Mouse (Mus musculus) embryonic facial prominence, embryonic 13.5 days (tissue): ENCODE measurements around the gene Rab25. TPM values are rescaled to one million over a fixed set of nuclear protein-coding genes. Genes with fewer than 3 reads are reported as not detected.
A peak's percentile ranks its signal among the peaks of the same experiment; 100 is the strongest.

Source experiments
- ATAC-seq: fragments of 200-750 bp; cut with Nextera tagmentation; 2 replicates; pipeline ENCODE4 v1.8.0; 2017; ENCODE audit warnings: low read depth; ENCODE audit not compliant: insufficient number of reproducible peaks, insufficient read depth, low FRiP score, low TSS enrichment
- H3K27ac ChIP-seq: fragments of 300-500 bp; sonication (generic); 2 replicates; pipeline ENCODE4 v1.5.1; 2015; ENCODE audit warnings: moderate library complexity, mild to moderate bottlenecking, inconsistent platforms
- H3K27me3 ChIP-seq: fragments of 300-500 bp; sonication (generic); 2 replicates; pipeline ENCODE4 v1.6.1; 2015; ENCODE audit warnings: mild to moderate bottlenecking, inconsistent platforms
- H3K36me3 ChIP-seq: fragments of 300-500 bp; sonication (generic); 2 replicates; pipeline ENCODE4 v1.6.1; 2015; ENCODE audit warnings: mild to moderate bottlenecking, inconsistent platforms
- H3K4me1 ChIP-seq: fragments of 300-500 bp; sonication (generic); 2 replicates; pipeline ENCODE4 v1.6.1; 2015; ENCODE audit warnings: inconsistent platforms
- H3K4me2 ChIP-seq: fragments of 300-500 bp; sonication (generic); 2 replicates; pipeline ENCODE4 v1.6.1; 2015; ENCODE audit warnings: moderate library complexity, mild to moderate bottlenecking, inconsistent platforms
- H3K4me3 ChIP-seq: fragments of 300-500 bp; sonication (generic); 2 replicates; pipeline ENCODE4 v1.5.1; 2015; ENCODE audit warnings: mild to moderate bottlenecking, inconsistent platforms
- H3K9ac ChIP-seq: fragments of 300-500 bp; sonication (generic); 2 replicates; pipeline ENCODE4 v1.6.1; 2015; ENCODE audit warnings: mild to moderate bottlenecking, inconsistent platforms
- H3K9me3 ChIP-seq: fragments of 300-500 bp; sonication (generic); 2 replicates; pipeline ENCODE4 v1.6.1; 2016; ENCODE audit warnings: inconsistent platforms
- WGBS: fragments of 180-500 bp; shearing (Covaris S2); methylation state at CpG from one replicate; pipeline ENCODE4 v1.1.7; 2015; ENCODE audit warnings: mixed read lengths; 5-methylcytosine and 5-hydroxymethylcytosine counted together
- polyA plus RNA-seq: library from polyadenylated mRNA; unstranded; fragments of >200 nt; fragmentation: Nextera tagmentation; extraction: Ambion mirVana; gene quantifications from 2 replicates; pipeline ENCODE4 v1.2.1, GENCODE M21; 2015

Rab25 gene
- polyA plus RNA-seq, 1 experiment from 2014 or later = 19.5 TPM

DNA sequence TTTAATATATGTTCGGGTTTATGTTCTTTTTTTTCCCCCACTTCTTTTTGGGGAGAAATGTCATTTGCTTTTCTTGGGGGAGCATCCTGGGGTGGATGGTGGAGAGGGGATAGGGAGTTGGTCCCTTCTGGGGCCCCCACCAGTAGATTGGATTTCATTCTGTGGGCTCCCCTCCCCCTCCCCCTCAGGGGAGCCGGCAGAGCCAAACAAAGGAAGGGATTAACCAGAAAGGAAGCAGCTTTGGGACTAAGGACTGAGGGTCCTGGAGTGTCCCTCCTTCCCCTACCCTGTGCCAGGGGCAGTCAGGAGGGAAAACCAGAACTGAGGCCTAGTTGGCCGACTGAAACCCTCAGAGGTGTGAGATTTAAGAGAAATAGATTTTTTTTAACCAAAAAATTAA, 8.7 kb downstream of the Rab25 start:
- Histone ChIP-seq H3K4me1 (peaks cover 74% of the 10 kb centered on the region), H3K9me3 (no peaks in the 10 kb centered on the region), H3K36me3 (peaks cover 55% of the 10 kb centered on the region), H3K9ac (no peak overlapping the region), H3K4me2 (peak overlapping the region; percentile 22; the same call in 1 of the 2 replicates), H3K4me3 (no peak overlapping the region), H3K27me3 (no peaks in the 10 kb centered on the region), H3K27ac (0 out of 2 replicates have a peak overlapping the region, but pooled peaks have one; percentile 51)
- no peak for ATAC-seq
- WGBS = 6% methylated on average over 3 of the region's 3 CpGs

DNA sequence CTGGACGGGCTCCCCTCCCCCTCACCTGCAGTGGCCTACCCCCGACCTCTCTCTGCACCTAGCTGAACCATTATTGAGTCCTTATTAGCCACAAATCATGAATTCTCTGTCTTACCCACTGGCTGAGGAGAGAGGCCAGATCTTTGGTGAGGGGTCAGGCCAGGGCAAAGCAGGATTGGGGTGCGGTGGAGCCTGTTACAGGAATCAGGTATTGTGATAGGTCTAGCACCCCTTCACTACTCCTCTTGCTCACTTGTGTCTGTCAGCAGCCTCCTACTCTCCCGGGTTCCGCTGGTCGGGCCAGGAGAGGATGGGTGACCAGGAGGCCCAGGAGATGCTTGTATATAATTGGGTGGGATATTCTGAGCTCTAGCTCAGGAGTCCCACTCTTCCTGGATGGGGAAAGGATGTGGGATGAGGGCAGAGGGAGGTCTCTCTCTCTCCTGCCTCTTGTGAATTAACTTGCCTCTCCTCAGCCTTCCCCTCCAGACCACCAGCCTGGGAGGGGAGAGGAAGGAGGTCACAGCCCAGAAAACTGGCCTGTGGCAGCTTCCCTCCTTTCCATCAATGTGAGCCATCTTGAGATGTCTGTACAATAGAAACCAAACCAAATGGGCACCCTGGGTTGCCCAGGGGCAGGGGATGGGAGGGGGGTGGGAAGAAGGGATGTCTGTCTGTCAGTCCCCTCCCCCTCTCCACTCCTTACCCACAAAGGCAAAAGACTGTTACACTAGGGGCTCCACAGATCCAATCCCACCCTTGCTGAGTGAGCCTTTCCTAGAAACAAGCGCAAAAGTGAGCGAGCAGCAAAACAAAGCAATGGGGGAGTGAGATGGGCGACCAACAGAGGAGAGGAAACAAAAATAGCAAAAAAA, 9.6 kb downstream of the Rab25 start:
- Histone ChIP-seq H3K27ac (peak overlapping the region; percentile 60), H3K9ac (peak overlapping the region; percentile 11), H3K9me3 (no peaks in the 10 kb centered on the region), H3K4me3 (no peak overlapping the region), H3K4me2 (peak overlapping the region; percentile 84), H3K27me3 (no peaks in the 10 kb centered on the region), H3K4me1 (peaks cover 79% of the 10 kb centered on the region), H3K36me3 (peaks cover 55% of the 10 kb centered on the region)
- no peak for ATAC-seq
- 18% methylated on average over 9 of the region's 9 CpGs for WGBS

DNA sequence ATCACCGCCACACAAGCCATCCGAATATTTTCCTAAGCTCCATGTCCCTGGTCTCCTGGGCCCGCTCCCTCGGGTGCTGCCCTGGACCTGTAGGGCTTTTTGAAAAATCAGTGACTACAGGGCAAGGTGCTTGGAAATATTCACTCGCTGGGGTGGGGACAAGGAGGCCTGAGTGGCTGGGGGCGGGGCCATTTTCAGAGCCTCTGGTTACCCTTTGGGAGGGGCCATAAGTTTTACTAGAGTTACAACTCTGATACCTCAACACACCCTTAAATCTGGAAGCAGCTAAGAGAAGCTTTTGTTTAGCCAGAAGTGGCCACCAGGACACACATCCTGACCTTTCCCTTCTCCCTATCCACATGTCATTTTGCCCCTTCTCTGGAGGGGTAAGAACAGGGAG, 11.0 kb downstream of the Rab25 start:
- H3K4me2 ChIP-seq = peak overlapping the region; percentile 84
- ATAC-seq = no peak
- 52% methylated on average over 6 of the region's 6 CpGs for WGBS
- peaks cover 55% of the 10 kb centered on the region for H3K36me3 ChIP-seq
- H3K4me3 ChIP-seq = peak overlapping the region; percentile 78
- H3K27me3 ChIP-seq = no peaks in the 10 kb centered on the region
- H3K4me1 ChIP-seq = peaks cover 75% of the 10 kb centered on the region
- H3K9ac ChIP-seq = peak overlapping the region; percentile 99
- H3K27ac ChIP-seq = peak overlapping the region; percentile 99
- H3K9me3 ChIP-seq = no peaks in the 10 kb centered on the region

DNA sequence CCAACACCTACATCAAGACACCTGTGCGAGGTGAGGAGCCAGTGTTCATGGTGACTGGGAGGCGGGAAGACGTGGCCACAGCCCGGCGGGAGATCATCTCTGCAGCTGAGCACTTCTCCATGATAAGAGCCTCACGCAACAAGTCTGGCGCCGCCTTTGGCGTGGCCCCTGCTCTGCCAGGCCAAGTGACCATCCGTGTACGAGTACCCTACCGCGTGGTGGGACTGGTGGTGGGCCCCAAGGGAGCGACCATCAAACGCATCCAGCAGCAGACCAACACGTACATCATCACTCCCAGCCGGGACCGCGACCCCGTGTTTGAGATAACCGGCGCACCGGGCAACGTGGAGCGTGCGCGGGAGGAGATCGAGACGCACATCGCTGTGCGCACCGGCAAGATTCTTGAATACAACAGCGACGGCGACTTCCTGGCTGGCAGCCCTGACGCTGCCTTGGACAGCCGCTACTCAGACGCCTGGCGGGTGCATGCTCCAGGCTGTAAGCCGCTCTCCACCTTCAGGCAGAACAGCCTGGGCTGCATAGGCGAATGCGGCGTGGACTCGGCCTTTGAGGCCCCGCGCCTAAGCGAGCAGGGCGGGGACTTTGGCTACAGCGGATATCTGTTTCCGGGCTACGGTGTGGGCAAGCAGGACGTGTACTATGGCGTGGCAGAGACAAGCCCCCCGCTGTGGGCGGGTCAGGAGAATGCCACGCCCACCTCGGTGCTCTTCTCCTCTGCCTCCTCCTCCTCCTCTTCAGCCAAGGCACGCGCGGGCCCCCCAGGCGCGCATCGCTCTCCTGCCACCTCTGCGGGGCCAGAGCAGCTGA, 11.8 kb downstream of the Rab25 start:
- peak overlapping the region; percentile 84 for H3K4me2 ChIP-seq
- ATAC-seq = no peak
- H3K27ac ChIP-seq = peak overlapping the region; percentile 99
- peaks cover 55% of the 10 kb centered on the region for H3K36me3 ChIP-seq
- H3K4me3 ChIP-seq = peak overlapping the region; percentile 78
- H3K9me3 ChIP-seq = no peaks in the 10 kb centered on the region
- H3K27me3 ChIP-seq = no peaks in the 10 kb centered on the region
- peaks cover 70% of the 10 kb centered on the region for H3K4me1 ChIP-seq
- peak overlapping the region; percentile 99 for H3K9ac ChIP-seq
- WGBS = 4% methylated on average over 64 of the region's 64 CpGs

DNA sequence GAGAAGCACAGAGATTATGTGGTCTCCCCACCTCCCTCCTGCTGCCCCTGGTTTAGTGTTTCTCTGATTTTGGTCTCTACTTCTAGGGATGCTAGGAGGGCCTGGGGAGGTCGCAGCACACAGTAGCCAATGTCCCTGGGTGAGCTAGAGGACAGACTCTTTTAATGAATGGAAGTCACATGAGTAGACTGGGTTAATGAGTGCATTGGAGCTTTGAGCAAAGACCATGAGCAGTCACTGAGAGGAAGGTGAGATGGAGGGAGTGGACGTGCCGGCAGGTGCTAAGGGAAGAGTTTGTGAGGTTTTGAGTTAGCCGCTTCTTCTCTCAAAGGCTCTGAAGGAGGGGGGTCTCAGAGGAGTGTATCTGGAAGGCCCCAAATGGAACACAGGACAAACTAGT, 12.6 kb downstream of the Rab25 start:
- Histone ChIP-seq H3K4me3 (peak overlapping the region; percentile 78), H3K9ac (peak overlapping the region; percentile 99), H3K27ac (peak overlapping the region; percentile 99), H3K36me3 (peaks cover 49% of the 10 kb centered on the region), H3K4me2 (peak overlapping the region; percentile 84), H3K9me3 (no peaks in the 10 kb centered on the region), H3K4me1 (peaks cover 64% of the 10 kb centered on the region), H3K27me3 (no peaks in the 10 kb centered on the region)
- no peak for ATAC-seq
- 27% methylated on average over 4 of the region's 4 CpGs for WGBS

DNA sequence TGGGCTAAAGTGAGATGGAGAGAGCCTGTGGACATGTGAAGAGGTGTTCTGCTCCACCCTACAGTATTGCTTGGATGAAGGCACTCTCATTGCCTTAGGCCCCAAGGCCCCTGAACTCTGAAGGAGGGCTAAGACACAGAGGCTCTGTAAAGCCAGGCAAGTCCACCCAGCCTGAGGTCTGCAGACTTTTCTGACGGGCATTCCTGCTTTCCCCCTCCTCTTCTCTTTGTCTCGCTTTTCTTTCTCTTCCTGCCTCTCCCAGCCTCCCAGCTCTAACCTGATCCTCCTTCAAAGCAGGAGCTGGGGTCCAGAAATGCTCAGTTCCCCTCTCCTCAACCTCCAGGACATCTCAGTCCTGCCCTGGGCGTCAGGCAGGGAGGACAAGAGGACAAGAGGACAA, 13.1 kb downstream of the Rab25 start:
- Histone ChIP-seq H3K4me2 (peak overlapping the region; percentile 84), H3K4me3 (peak overlapping the region; percentile 78), H3K27me3 (no peaks in the 10 kb centered on the region), H3K9ac (peak overlapping the region; percentile 99), H3K4me1 (peaks cover 64% of the 10 kb centered on the region), H3K9me3 (no peaks in the 10 kb centered on the region), H3K36me3 (peaks cover 44% of the 10 kb centered on the region), H3K27ac (peak overlapping the region; percentile 99)
- WGBS = 8% methylated on average over 3 of the region's 3 CpGs
- ATAC-seq = no peak

DNA sequence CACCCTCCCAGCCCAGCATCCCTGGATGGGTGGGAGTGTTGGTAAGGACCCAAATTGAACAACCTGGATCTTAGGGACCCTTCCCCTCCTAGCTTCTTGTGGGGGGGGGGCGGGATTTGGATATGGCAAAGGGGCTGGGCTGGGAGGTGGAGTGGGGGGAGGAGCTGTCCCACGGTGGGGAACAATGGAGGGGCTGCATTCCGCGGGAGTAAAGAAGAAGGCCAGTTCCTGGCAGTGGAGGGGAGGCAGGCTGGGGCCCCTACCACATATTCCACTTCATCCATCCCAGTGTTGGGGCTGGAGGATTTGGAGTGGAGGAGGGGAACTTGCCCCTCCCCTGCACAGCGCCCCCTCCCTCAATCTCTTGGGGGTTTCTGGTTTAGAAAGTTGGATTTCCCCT, 14.4 kb downstream of the Rab25 start:
- peak overlapping the region; percentile 99 for H3K27ac ChIP-seq
- no peaks in the 10 kb centered on the region for H3K27me3 ChIP-seq
- H3K4me2 ChIP-seq = peak overlapping the region; percentile 84
- H3K4me3 ChIP-seq = peak overlapping the region; percentile 78
- 0% methylated on average over 4 of the region's 5 CpGs for WGBS
- H3K4me1 ChIP-seq = peaks cover 68% of the 10 kb centered on the region
- peaks cover 36% of the 10 kb centered on the region for H3K36me3 ChIP-seq
- ATAC-seq = peak; percentile 1; the same call in 1 of the 2 replicates
- H3K9ac ChIP-seq = peak overlapping the region; percentile 99
- H3K9me3 ChIP-seq = no peaks in the 10 kb centered on the region

DNA sequence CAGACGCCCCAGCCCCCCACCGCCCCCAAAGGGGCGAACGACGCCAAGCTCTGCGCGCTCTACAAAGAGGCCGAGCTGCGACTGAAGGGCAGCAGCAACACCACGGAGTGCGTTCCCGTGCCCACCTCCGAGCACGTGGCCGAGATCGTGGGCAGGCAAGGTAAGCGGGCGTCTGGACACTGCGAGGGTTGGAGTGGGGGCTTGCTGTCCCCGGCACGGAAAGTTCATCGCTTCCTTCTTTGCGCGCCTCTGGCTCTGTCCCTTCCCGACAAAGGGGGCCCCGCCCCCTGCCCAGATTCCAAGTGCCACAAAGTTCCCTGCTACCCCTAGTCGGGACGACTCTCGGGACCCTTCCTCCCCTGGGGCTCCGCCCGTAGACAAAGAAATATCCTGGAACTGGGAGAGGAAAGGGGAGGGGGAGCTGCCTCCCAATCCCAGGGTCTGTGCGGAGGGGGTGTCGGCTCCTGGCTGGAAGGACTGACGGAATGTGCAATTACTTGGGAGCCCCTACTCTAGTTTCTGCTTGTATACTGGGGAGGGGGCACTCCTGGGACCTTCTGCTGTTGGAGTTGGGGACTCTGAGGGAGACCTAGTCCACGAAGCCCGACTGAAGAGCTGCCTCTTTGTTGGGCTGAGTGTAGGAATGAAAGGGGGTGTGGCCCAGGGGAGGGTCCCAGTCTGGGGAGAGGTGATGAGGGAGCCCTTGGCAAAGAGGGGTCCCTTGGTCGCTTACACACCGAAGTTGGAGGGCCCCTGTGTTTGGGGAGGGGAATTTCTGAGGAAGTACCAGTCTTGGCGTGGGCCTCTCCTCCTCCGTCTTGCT, 15.2 kb downstream of the Rab25 start:
- H3K4me2 ChIP-seq = peak overlapping the region; percentile 84
- H3K4me1 ChIP-seq = peaks cover 66% of the 10 kb centered on the region
- peak overlapping the region; percentile 99 for H3K9ac ChIP-seq
- peak overlapping the region; percentile 78 for H3K4me3 ChIP-seq
- WGBS = under 1% methylated on average over 39 of the region's 40 CpGs
- ATAC-seq = peak; percentile 3; the same call in 1 of the 2 replicates
- H3K9me3 ChIP-seq = no peaks in the 10 kb centered on the region
- H3K36me3 ChIP-seq = peaks cover 28% of the 10 kb centered on the region
- H3K27me3 ChIP-seq = no peaks in the 10 kb centered on the region
- H3K27ac ChIP-seq = peak overlapping the region; percentile 99

DNA sequence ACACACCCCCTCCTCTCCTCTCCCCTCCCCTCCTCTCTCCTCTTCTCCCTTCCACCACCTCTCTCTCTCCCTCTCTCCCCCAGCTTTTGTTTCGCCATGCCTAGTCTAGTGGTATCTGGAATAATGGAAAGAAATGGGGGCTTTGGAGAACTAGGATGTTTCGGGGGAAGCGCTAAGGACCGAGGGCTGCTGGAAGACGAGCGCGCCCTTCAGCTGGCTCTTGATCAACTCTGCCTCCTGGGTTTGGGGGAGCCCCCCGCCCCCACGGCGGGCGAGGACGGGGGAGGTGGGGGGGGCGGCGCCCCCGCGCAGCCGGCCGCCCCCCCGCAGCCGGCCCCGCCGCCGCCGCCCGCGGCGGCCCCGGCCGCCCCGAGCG, 15.8 kb downstream of the Rab25 start, which contains the start of gene Mex3a:
TSS of gene Mex3a (plus strand) at position 97 of the 376 bp plus-strand sequence.
- Histone ChIP-seq H3K36me3 (peaks cover 22% of the 10 kb centered on the region), H3K9ac (peak within 1 kb of the TSS; percentile 99), H3K4me2 (peak within 1 kb of the TSS; percentile 84), H3K4me3 (peak within 1 kb of the TSS; percentile 78), H3K27me3 (no peaks in the 10 kb centered on the region), H3K27ac (peak within 1 kb of the TSS; percentile 99), H3K4me1 (peaks cover 66% of the 10 kb centered on the region), H3K9me3 (no peaks in the 10 kb centered on the region)
- no peak; the same call in 1 of the 2 replicates for ATAC-seq
- WGBS = 1% methylated on average over 13 of the region's 31 CpGs

DNA sequence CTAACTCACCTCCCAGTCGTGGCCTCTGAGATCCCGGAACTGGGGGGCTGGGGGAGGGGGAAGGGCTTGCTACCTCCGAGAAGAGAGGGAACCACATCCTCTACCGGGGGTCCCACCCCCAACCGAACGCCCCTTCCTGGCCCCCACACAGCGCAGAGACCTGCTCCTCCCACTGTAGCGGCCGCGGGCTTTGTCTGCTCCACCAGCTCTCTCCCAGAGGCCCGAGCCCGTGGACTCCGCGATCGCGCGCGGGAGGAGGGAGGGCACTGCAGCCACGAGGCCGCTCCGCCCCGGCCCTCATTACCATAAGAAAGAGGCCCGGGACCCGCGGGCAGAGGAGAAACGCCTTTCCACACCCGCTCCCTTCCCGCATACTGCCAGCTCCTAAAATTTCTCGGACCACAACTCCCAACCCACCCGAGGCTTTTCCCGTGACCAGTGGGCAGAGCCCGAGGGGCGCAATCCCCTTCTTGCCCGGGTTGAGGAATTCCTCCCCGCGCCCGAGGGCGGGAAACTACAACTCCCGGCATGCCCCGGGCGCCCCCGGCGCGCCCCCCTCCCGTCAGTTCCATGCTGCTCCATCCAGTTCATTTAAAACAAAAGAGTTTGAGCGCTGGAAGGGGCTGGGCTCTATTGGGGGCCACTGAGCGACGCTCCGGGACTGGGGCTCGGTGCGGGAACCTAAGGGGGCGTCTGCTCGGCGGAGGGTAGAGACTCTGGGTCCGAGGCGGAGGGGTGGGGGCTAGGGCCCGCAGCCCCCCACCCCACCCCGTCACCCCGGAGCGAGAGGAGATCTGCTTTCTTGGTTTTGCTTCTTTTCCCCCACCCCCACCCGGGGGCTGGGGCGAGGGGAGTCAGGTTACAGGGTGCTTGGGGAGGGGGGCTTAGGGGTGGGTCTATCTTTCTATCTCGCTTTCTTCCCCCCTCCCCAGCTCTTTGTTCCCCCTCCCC, 16.5 kb downstream of the Rab25 start:
- peaks cover 15% of the 10 kb centered on the region for H3K36me3 ChIP-seq
- peak; percentile 73 for ATAC-seq
- H3K4me1 ChIP-seq = peaks cover 64% of the 10 kb centered on the region
- H3K9me3 ChIP-seq = no peaks in the 10 kb centered on the region
- H3K27ac ChIP-seq = peak overlapping the region; percentile 99
- H3K27me3 ChIP-seq = no peaks in the 10 kb centered on the region
- WGBS = under 1% methylated on average over 60 of the region's 63 CpGs
- H3K4me2 ChIP-seq = peak overlapping the region; percentile 84
- H3K9ac ChIP-seq = peak overlapping the region; percentile 99
- H3K4me3 ChIP-seq = peak overlapping the region; percentile 78
